Mouse (Mus musculus): Measurements from ENCODE around the gene Dlgap4.

The Dlgap4 gene

GRCm38 (mm10) chr2:156613541-156614257, at the start of gene Dlgap4:
Dlgap4 (plus strand) TSS chr2:156613705.
- DNase-seq (ENCODE audit: low spot score in 2 of 2), result peak in 1 of 2 experiments; percentile 48

DNA sequence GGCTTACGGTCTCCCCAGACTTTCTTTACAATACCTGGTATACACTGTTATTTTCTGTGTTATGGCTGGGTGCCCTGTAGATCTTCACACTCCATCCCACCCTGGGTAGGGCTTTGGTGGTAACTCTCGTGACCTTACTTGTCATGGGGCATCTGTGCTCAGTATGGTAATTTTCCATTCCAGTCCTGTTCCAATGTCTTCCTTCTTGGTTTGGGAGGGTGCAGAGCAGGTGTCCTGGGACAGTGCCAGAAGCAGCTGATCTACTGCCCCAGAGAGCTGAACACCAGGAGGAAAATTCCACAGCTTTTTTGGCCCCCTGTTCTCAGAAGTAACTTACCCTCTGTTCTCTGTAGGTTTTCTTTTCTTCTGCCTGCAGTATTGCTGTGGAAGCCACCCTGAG, 47.0 kb upstream of the Dlgap4 start:
- DNase-seq (ENCODE audit: low spot score in 2 of 2), result no peak

DNA sequence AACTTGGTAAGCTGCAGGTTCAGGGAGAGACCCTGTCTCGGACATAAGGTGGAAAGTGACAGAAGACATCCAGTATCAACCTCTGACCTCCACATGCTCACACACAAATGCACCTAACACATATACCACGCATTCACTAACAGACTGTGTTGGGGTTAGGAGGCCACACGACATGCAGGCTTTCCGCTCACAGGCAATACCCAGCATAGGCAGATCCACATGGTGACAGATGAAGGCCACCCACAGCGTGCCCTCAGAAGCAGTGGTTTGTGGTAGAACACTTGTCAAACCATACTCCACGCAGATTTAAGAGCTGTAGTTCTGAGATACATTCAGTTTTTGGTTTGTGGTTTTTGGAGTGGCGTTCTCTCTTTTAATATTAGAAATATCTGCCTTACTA, 44.9 kb upstream of the Dlgap4 start:
- no peak for DNase-seq (ENCODE audit: low spot score in 2 of 2)

- DNase-seq (ENCODE audit: low spot score in 2 of 2), result no peak
Observed at GRCm38 (mm10) chr2:156569261-156569660, 44.2 kb upstream of the Dlgap4 start.

- no peak for DNase-seq (ENCODE audit: low spot score in 2 of 2)
Observed at GRCm38 (mm10) chr2:156571521-156571920, 42.0 kb upstream of the Dlgap4 start.

DNA sequence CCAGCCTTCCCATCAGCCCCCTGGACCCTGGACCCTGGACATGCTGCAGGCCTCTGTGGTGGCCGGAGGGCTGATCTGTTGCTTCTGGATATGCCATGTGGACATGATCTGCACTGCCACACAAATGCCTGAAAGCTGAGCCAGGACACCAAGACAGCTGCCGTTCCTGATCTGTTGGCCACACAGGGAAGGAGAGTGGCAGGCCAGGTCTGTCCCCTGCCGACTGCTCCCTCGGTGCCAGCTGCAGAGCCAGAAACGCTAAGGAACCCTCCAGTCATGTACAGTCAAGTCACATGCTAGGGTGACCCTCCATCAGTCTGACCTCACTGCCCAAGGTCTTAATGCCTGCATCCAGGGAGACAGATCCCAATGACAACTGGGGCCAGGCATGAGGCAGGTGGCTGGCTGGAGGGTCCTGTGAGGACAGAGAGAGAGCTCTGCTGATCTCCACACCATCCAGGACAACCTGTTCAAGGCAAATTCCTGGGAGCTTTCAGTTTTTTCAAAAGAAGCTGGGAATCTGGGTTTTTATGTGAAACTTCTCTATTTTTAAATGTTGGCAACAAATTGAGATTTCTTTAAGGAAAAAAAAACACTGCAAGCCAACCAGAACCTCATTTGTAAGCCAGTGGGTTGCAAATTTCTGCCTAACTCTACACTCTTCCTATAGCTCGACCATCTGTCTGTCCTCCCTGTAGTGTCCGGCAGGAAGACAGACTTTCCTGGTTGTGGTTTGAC, 36.5 kb upstream of the Dlgap4 start:
- DNase-seq (ENCODE audit: low spot score in 2 of 2), result no peak

DNA sequence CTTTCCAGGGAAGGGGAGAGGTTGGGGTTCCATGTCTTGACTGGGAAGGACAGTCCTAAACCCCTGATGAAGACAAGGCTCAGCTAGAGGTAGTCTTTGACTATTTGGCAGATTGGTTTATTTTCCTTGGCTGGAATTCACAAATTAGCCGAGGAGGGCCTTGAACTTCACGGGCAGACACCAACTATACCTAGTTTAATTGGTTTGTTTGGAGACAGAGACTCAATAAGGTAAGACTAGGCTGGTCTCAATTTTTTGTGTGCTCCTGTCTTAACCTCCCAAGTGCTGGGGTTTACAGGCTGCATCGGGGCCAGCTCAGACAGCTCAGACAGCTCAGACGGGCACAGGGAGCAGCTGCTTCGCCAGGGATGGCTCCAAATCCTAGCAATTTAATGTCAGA, 33.0 kb upstream of the Dlgap4 start:
- no peak for DNase-seq (ENCODE audit: low spot score in 2 of 2)

- DNase-seq (ENCODE audit: low spot score in 2 of 2), result peak in 1 of 2 experiments; percentile 19
Observed at GRCm38 (mm10) chr2:156581244-156581643, 32.3 kb upstream of the Dlgap4 start.

DNA sequence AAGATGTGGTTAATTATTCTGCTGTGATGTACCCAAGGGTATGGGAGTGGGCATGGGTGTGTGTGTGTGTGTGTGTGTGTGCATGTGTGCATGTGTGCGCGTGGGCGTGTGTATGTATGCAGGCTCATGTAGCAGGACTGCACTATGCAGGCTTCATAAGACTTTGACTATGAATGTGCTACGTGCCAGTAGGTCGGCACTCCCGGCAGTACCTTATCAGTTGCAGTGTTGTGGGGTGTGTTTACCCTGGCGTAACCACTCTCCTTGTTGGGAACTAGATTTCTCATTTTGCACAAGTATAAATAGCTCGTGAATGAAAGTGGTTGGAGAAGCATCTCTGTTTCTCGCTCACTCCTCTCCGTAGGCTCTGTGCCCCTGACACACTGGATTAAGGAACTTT, 30.6 kb upstream of the Dlgap4 start:
- DNase-seq (ENCODE audit: low spot score in 2 of 2), result no peak

DNA sequence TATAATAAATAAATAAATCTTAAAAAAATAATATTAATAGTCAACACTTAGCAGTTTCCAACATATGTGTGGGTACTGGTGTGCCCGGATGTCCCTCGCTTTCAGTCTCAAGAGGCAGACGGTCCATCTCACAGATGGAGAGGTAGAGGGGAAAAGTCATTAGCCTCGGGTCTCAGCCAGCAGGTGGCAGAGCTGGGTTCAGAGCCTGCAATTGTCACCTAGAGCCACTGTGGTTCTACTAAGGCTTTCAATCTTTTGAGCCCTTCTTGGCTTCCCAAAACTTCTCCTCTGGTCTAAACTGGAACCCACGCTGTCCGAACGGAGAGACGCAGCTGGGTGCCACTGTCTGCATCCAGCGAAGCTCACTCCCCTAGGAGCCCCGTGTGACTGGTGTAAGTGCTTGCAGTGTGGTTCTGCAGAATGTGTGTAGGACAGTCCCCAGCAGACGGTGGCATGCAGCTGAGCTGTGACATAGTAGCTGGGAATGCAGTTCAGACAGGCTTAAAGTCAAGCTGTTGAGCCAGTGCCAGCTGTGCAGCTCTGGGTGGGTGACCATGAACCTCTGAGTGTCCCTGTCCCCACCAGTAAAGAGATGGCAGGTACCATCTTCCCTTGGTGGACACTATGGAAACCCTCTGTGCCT, 29.2 kb upstream of the Dlgap4 start:
- DNase-seq (ENCODE audit: low spot score in 2 of 2), result peak in 1 of 2 experiments; percentile 20

DNA sequence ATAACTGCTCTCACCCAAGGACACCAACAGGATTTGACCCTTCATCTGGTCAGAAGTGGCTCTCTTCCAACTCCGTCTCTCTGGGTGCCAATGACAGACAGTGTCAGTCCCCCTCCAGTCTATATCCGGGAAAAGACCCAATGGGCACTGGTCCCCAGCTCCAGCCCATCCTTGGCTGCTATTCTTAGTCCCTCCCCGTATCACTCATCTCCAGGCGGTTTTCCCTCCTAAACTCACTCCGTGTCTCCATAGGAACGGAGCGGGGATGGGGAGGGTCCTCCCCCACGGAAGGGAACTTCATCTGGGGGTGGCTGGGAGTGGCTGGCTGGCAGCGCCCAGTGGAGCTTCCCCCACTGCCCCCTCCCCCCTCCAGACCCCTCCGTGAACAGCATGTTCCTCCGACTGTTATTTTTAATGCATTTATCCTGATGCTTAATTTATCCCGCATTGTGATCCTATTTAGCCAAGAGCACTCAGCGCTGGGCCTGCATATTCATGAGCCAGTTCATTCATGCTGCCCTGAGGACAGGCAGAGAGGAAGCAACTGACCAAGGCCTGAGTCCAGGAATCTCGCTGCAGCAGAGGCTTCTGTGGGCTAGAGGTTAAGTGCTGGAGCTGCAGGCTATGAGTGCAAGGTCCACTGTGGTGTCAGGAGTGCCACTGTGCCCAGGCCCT, 28.6 kb upstream of the Dlgap4 start:
- DNase-seq (ENCODE audit: low spot score in 2 of 2), result peak in 1 of 2 experiments; percentile 38

DNA sequence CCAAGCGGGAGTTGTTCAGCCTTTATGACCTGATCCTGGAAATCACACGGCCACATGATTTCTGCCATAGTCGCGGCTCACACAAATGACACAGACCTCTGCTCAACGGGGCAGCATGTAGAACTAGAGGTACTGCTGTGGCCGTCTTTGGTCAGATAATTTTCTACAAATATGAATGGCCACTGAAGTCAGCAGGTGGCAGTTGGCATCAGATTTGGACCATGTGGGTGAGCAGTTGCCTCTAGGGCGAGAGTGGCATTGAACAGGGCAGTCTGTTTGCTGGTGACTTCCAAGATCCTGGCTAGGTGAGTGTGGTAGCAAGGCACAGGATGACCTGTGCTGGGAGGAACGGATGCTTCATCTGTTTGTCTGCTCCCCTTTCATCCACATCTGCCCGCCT, 24.0 kb upstream of the Dlgap4 start:
- DNase-seq (ENCODE audit: low spot score in 2 of 2), result no peak

GRCm38 (mm10) chr2:156594987-156595490, 18.5 kb upstream of the Dlgap4 start:
- no peak for DNase-seq (ENCODE audit: low spot score in 2 of 2)

GRCm38 (mm10) chr2:156602581-156602980, 10.9 kb upstream of the Dlgap4 start:
- no peak for DNase-seq (ENCODE audit: low spot score in 2 of 2)

DNA sequence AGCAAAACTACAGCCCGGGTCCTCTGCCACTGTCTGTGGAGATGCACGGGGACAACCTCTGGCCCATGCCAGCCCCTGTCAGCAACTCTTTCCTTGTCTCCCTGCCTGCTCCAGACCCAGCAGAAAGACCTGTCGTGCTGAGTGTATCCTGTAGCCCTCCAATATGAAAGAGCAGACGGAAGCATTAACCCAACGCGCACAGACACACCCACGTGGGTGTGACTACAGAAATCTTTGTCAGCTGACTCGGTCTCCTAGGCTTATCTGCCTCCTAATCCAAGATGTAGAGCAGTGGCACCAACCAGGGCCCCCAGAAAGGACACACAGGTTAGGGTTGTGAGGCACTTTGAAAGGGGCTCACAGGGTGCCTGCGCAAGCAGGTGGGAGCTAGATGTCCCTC, 9.8 kb upstream of the Dlgap4 start:
- no peak for DNase-seq (ENCODE audit: low spot score in 2 of 2)

DNA sequence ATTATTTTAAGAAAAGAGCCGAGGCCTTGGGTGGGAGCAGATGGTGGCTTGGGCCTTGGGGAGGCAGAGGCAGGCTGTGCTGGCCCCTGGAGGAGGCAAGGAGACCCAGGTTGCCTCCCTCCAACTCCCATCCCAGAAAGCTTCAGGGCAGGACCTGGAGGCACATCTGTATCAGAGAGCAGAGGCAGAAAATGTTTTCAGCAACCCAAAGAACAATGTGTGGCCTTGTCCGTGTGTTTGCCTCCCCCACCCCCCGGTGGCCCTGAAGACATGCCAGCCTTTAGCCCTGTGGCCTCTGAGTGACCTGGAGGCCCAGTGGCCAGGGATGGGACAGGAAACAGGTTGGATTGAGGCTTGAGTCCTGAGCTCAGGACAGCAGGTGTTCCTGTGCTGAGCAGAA, 8.4 kb upstream of the Dlgap4 start:
- DNase-seq (ENCODE audit: low spot score in 2 of 2), result no peak

- DNase-seq (ENCODE audit: low spot score in 2 of 2), result no peak
Observed at GRCm38 (mm10) chr2:156605971-156606370, 7.5 kb upstream of the Dlgap4 start.

DNA sequence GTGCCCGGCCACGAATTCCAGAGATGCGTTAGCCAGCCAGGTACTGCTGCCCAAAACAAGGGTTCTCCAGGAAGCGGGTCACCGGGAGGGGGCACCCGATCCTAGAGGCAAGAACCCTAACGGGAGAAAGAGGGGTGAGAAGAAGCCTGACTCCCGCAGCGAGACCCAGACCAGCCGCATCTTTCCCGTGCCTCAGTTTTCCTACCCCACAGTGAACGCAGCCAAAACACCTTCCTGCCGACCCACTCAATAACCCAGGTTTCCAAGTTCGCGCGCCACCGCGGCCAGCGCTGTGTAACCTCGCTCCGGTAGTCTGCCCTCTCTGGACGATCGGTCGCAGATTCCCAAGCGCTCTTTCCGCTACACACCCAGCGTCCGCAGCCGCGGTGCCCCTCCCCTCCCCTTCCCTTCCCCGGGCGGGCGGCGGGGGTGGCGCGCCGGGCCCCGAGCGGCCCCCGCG, 394 bp upstream of the Dlgap4 start:
- peak; percentile 47 to 67 for DNase-seq (ENCODE audit: low spot score in 2 of 2)

GRCm38 (mm10) chr2:156614258-156614556, 702 bp downstream of the Dlgap4 start:
- DNase-seq (ENCODE audit: low spot score in 2 of 2), result peak in 1 of 2 experiments; percentile 27

DNA sequence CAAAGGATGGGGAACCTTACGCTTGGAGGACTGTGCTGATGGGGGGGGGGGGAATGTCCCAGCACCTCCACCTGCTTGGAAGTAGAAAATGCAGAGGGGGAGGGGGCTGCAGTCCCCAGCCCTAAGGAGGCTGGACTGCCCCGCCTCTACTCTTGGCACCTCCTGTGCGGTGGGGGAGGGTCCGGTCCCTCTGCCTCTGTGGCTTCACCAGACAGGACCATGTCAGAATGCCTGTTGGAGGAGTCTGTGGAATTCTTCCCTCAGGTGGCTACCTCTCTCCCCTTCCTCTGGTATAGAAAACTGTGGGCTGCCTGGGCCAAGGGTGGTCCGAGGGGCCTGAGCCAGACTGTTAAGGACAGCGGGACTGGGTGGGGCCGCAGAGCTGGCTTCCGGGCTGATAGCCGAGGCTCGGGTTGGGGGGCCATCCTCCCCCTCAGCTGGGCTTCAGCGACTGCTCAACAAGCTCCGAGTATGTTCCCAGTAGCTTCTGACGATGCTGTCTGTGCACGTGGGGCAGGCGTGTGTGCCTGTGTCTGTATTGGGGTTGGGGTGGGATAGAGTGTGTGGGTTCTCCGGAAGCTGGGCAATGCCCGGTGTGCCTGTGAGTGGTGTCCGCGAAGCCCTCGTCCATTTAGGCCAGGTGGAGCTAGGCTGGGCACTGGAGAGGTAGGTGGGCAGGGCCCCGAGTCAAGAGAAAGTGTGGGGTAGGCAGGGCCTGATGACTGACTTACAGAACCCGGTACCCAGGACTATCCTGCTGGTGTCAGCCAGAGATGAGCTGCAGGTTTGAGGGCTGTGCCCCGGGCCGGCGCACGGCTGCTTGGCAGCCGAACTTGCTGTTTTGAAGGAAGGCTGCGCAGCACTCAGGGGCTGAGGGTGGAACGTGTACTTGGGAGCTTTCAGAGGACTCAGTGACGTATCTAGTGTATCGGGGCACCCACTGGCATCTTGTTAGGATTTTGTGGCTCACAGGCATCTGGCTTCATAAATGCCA, 1.5 kb downstream of the Dlgap4 start:
- no peak for DNase-seq (ENCODE audit: low spot score in 2 of 2)

GRCm38 (mm10) chr2:156616513-156616912, 3.0 kb downstream of the Dlgap4 start:
- no peak for DNase-seq (ENCODE audit: low spot score in 2 of 2)
